ENCODE assay signal across 8 mouse cellular contexts in genomic region chr10:45067436-45067925, GRCm38 (mm10). TPM values are rescaled to one million over a fixed set of nuclear protein-coding genes. Genes with fewer than 3 reads are reported as not detected.
DNase-seq lines count a peak whose midpoint lies in the region; ATAC-seq lines count a peak whose summit lies in the region.

No protein-coding gene starts in this region.

- peaks cover under 1% of the 10 kb centered on the region; the same call in 1 of the 2 replicates for H3K36me3 ChIP-seq in forebrain, embryonic 12.5 days (replicated peaks)
- peaks cover 15% of the 10 kb centered on the region for H3K36me3 ChIP-seq in limb, embryonic 10.5 days
- peaks cover under 1% of the 10 kb centered on the region for H3K36me3 ChIP-seq in midbrain, embryonic 13.5 days

- H3K27ac ChIP-seq in forebrain, embryonic 12.5 days = peak overlapping the region; percentile 85
- H3K27ac ChIP-seq in limb, embryonic 10.5 days = peak overlapping the region; percentile 97
- peak overlapping the region; percentile 80 for H3K27ac ChIP-seq in midbrain, embryonic 13.5 days

- under 1% methylated on average over 28 of the region's 28 CpGs for WGBS in forebrain, embryonic 12.5 days
- 0% methylated on average over 28 of the region's 28 CpGs for WGBS in limb, embryonic 10.5 days
- 1% methylated on average over 28 of the region's 28 CpGs for WGBS in midbrain, embryonic 13.5 days

- H3K9ac ChIP-seq in forebrain, embryonic 12.5 days = peak overlapping the region; percentile 91
- peak overlapping the region; percentile 78 for H3K9ac ChIP-seq in midbrain, embryonic 13.5 days (replicated peaks)

- H3K27me3 ChIP-seq in forebrain, embryonic 12.5 days = no peaks in the 10 kb centered on the region
- no peaks in the 10 kb centered on the region for H3K27me3 ChIP-seq in limb, embryonic 10.5 days (ENCODE audit: low read depth, poor library complexity, severe bottlenecking)
- H3K27me3 ChIP-seq in midbrain, embryonic 13.5 days = no peaks in the 10 kb centered on the region

- peak overlapping the region; percentile 66 for H3K4me2 ChIP-seq in forebrain, embryonic 12.5 days
- peak overlapping the region; percentile 64 for H3K4me2 ChIP-seq in midbrain, embryonic 13.5 days (replicated peaks)

- H3K4me1 ChIP-seq in forebrain, embryonic 12.5 days = peaks cover 34% of the 10 kb centered on the region
- H3K4me1 ChIP-seq in limb, embryonic 10.5 days = peaks cover 37% of the 10 kb centered on the region
- H3K4me1 ChIP-seq in midbrain, embryonic 13.5 days (replicated peaks) = peaks cover 44% of the 10 kb centered on the region

- intact Hi-C loops in left cerebral cortex, postnatal 4 days (cut with DNase I) = no loop called here

- no peaks in the 10 kb centered on the region for H3K9me3 ChIP-seq in forebrain, embryonic 12.5 days
- no peaks in the 10 kb centered on the region for H3K9me3 ChIP-seq in limb, embryonic 10.5 days (replicated peaks)
- no peaks in the 10 kb centered on the region for H3K9me3 ChIP-seq in midbrain, embryonic 13.5 days

- ATAC-seq in forebrain, embryonic 12.5 days (ENCODE audit: low FRiP score) = peak; percentile 74
- peak; percentile 73; the same call in 1 of the 2 replicates for ATAC-seq in midbrain, embryonic 13.5 days

- peak overlapping the region; percentile 92 for H3K4me3 ChIP-seq in forebrain, embryonic 12.5 days (replicated peaks)
- peak overlapping the region; percentile 99 for H3K4me3 ChIP-seq in limb, embryonic 10.5 days
- H3K4me3 ChIP-seq in midbrain, embryonic 13.5 days (replicated peaks) = peak overlapping the region; percentile 69

- DNase-seq in left cerebral cortex, postnatal 4 days = peak; percentile 11
- no peak for DNase-seq in left cerebral cortex, adult 11 months (ENCODE audit: low spot score)
- peak; percentile 68 for DNase-seq in NIH3T3 (ENCODE audit: low read depth)
- peak; percentile 76 for DNase-seq in limb, embryonic 10.5 days (ENCODE audit: low spot score)
- DNase-seq in ovary, postnatal 14 days (ENCODE audit: low spot score) = no peak
- DNase-seq in urinary bladder, postnatal 10 days (ENCODE audit: low spot score) = no peak

RNA-seq across cellular contexts. Expression of gene Prep, which starts 0.5 kb away (rescaled TPM):
- total RNA-seq in left cerebral cortex, postnatal 4 days (2021) = 10 to 100 TPM; 22.9 to 23.8 TPM
- polyA plus RNA-seq in forebrain, embryonic 12.5 days (2016; fragmentation: Nextera tagmentation; extraction: Ambion mirVana) = 23.7 and 27.4 TPM in 2 replicates
- 41.1 and 42.7 TPM in 2 replicates for polyA plus RNA-seq in limb, embryonic 10.5 days (2016; fragmentation: Nextera tagmentation; extraction: Ambion mirVana)
- 23.0 and 25.0 TPM in 2 replicates for polyA plus RNA-seq in midbrain, embryonic 13.5 days (2015; fragmentation: Nextera tagmentation; extraction: Ambion mirVana)

Comparison
In these comparisons a context has a peak if more than half of its experiments do, and no peak if none do; other contexts are left out.
1. DNase-seq: peak in left cerebral cortex, postnatal 4 days (single experiment), NIH3T3 (single experiment) and limb, embryonic 10.5 days (single experiment); none in left cerebral cortex, adult 11 months (single experiment), ovary, postnatal 14 days (single experiment) and urinary bladder, postnatal 10 days (single experiment).
2. Peak in every context shown above with its lines, with median percentiles within 50 percentile points of each other: H3K27ac ChIP-seq and H3K4me3 ChIP-seq.